Mouse (Mus musculus) liver, embryonic 13.5 days (tissue): Measurements from ENCODE around the gene Magel2. TPM values are rescaled to one million over a fixed set of nuclear protein-coding genes. Genes with fewer than 3 reads are reported as not detected.

Source experiments
- ATAC-seq: fragments of 200-750 bp; cut with Nextera tagmentation; 2 replicates; pipeline ENCODE4 v1.8.0; 2017; ENCODE audit warnings: low read depth, mild to moderate bottlenecking, moderate number of reproducible peaks, moderate library complexity
- DNase-seq: peaks from one replicate; pipeline ENCODE4 v3.0.0; 2022
- H3K27ac ChIP-seq: fragments of 300-500 bp; sonication (generic); 2 replicates; pipeline ENCODE4 v1.5.1; 2015; ENCODE audit warnings: moderate library complexity, mild to moderate bottlenecking, inconsistent platforms
- H3K27me3 ChIP-seq: fragments of 300-500 bp; sonication (generic); 2 replicates; pipeline ENCODE4 v1.6.1; 2015; ENCODE audit warnings: mild to moderate bottlenecking, inconsistent platforms
- H3K36me3 ChIP-seq: fragments of 300-500 bp; sonication (generic); 2 replicates; pipeline ENCODE4 v1.6.1; 2015; ENCODE audit warnings: mild to moderate bottlenecking, inconsistent platforms
- H3K4me1 ChIP-seq: fragments of 300-500 bp; sonication (generic); replicated peaks from 2 replicates; pipeline ENCODE4 v1.6.1; 2015; ENCODE audit warnings: inconsistent platforms
- H3K4me2 ChIP-seq: fragments of 300-500 bp; sonication (generic); 2 replicates; pipeline ENCODE4 v1.6.1; 2015; ENCODE audit warnings: inconsistent platforms, mild to moderate bottlenecking, moderate library complexity
- H3K4me3 ChIP-seq: fragments of 300-500 bp; sonication (generic); replicated peaks from 2 replicates; pipeline ENCODE4 v1.5.1; 2015; ENCODE audit warnings: mild to moderate bottlenecking, inconsistent platforms
- H3K9ac ChIP-seq: fragments of 300-500 bp; sonication (generic); 2 replicates; pipeline ENCODE4 v1.6.1; 2015; ENCODE audit warnings: mild to moderate bottlenecking, inconsistent platforms
- H3K9me3 ChIP-seq: fragments of 300-500 bp; sonication (generic); replicated peaks from 2 replicates; pipeline ENCODE4 v1.6.1; 2016; ENCODE audit warnings: inconsistent platforms
- WGBS: fragments of 180-500 bp; shearing (Covaris S2); methylation state at CpG from one replicate; pipeline ENCODE4 v1.1.7; 2015; ENCODE audit not compliant: insufficient replicate concordance; 5-methylcytosine and 5-hydroxymethylcytosine counted together
- polyA plus RNA-seq: library from polyadenylated mRNA; unstranded; fragments of >200 nt; fragmentation: Nextera tagmentation; extraction: Ambion mirVana; gene quantifications from 2 replicates; pipeline ENCODE4 v1.2.1, GENCODE M21; 2015

Gene Magel2
- polyA plus RNA-seq = 0.09 TPM in 2 replicates

GRCm38 (mm10) chr7:62376510-62377304 is at the start of gene Magel2:
Magel2 (plus strand) TSS chr7:62377010.
- Histone ChIP-seq H3K9ac (no peak within 1 kb of the TSS), H3K9me3 (0 out of 2 replicates have a peak, but pooled peaks cover 2% of the 10 kb centered on the region), H3K27me3 (peaks cover 6% of the 10 kb centered on the region; the same call in 1 of the 2 replicates), H3K4me3 (peak within 1 kb of the TSS; percentile 31), H3K4me2 (peak within 1 kb of the TSS; percentile 34), H3K36me3 (no peaks in the 10 kb centered on the region), H3K4me1 (no peaks in the 10 kb centered on the region), H3K27ac (no peak within 1 kb of the TSS)
- ATAC-seq (no peak), DNase-seq (no peak)
- 13% methylated on average over 31 of the region's 31 CpGs for WGBS

- ATAC-seq = no peak
- no peak overlapping the region for H3K9ac ChIP-seq
- no peaks in the 10 kb centered on the region for H3K4me1 ChIP-seq
- no peak overlapping the region for H3K4me3 ChIP-seq
- no peak overlapping the region for H3K4me2 ChIP-seq
- H3K27me3 ChIP-seq = no peaks in the 10 kb centered on the region
- 21% methylated on average over 1 of the region's 1 CpGs for WGBS
- no peaks in the 10 kb centered on the region for H3K9me3 ChIP-seq
- no peaks in the 10 kb centered on the region for H3K36me3 ChIP-seq
- DNase-seq = no peak
- H3K27ac ChIP-seq = no peak overlapping the region
Observed at GRCm38 (mm10) chr7:62345411-62345810, 31.4 kb upstream of the Magel2 start.

- Histone ChIP-seq H3K9ac (no peak within 1 kb of the TSS), H3K9me3 (no peaks in the 10 kb centered on the region), H3K36me3 (no peaks in the 10 kb centered on the region), H3K4me2 (no peak within 1 kb of the TSS), H3K4me3 (no peak within 1 kb of the TSS), H3K4me1 (no peaks in the 10 kb centered on the region), H3K27ac (no peak within 1 kb of the TSS), H3K27me3 (no peaks in the 10 kb centered on the region)
- no peak for DNase-seq
- WGBS = 15% methylated on average over 1 of the region's 1 CpGs
- no peak for ATAC-seq
Observed at GRCm38 (mm10) chr7:62346269-62346668, 30.5 kb upstream of the Magel2 start, which contains the start of gene Ndn. Ndn (plus strand) TSS chr7:62346569.

GRCm38 (mm10) chr7:62348106-62348803 is 28.6 kb upstream of the Magel2 start:
- Histone ChIP-seq H3K9me3 (no peaks in the 10 kb centered on the region), H3K36me3 (no peaks in the 10 kb centered on the region), H3K27me3 (no peaks in the 10 kb centered on the region), H3K27ac (no peak overlapping the region), H3K9ac (no peak overlapping the region), H3K4me1 (no peaks in the 10 kb centered on the region), H3K4me2 (peak overlapping the region; percentile 42), H3K4me3 (peak overlapping the region; percentile 37)
- WGBS = 12% methylated on average over 42 of the region's 42 CpGs
- ATAC-seq = peak; percentile 26; the same call in 1 of the 2 replicates
- peak; percentile 3 for DNase-seq

- WGBS = 38% methylated on average over 17 of the region's 17 CpGs
- Histone ChIP-seq H3K4me1 (no peaks in the 10 kb centered on the region), H3K27me3 (no peaks in the 10 kb centered on the region), H3K27ac (no peak overlapping the region), H3K9ac (no peak overlapping the region), H3K9me3 (no peaks in the 10 kb centered on the region), H3K4me2 (peak overlapping the region; percentile 42), H3K36me3 (no peaks in the 10 kb centered on the region), H3K4me3 (peak overlapping the region; percentile 37)
- DNase-seq (no peak), ATAC-seq (no peak)
Observed at GRCm38 (mm10) chr7:62348804-62349190, 28.0 kb upstream of the Magel2 start.

GRCm38 (mm10) chr7:62351266-62351665 is 25.5 kb upstream of the Magel2 start:
- Histone ChIP-seq H3K36me3 (no peaks in the 10 kb centered on the region), H3K4me1 (no peaks in the 10 kb centered on the region), H3K27ac (no peak overlapping the region), H3K9me3 (no peaks in the 10 kb centered on the region), H3K4me3 (no peak overlapping the region), H3K9ac (no peak overlapping the region), H3K4me2 (no peak overlapping the region), H3K27me3 (no peaks in the 10 kb centered on the region)
- DNase-seq (no peak), ATAC-seq (no peak)
- 45% methylated on average over 8 of the region's 8 CpGs for WGBS

- Histone ChIP-seq H3K4me3 (no peak overlapping the region), H3K9me3 (no peaks in the 10 kb centered on the region), H3K9ac (no peak overlapping the region), H3K36me3 (no peaks in the 10 kb centered on the region), H3K27me3 (no peaks in the 10 kb centered on the region), H3K4me1 (no peaks in the 10 kb centered on the region), H3K27ac (no peak overlapping the region), H3K4me2 (no peak overlapping the region)
- WGBS = 55% methylated on average over 7 of the region's 7 CpGs
- DNase-seq (no peak), ATAC-seq (no peak)
Observed at GRCm38 (mm10) chr7:62365039-62365636, 11.7 kb upstream of the Magel2 start.

- Histone ChIP-seq H3K27ac (no peak overlapping the region), H3K4me2 (no peak overlapping the region), H3K9ac (no peak overlapping the region), H3K4me3 (no peak overlapping the region), H3K36me3 (no peaks in the 10 kb centered on the region), H3K4me1 (no peaks in the 10 kb centered on the region), H3K27me3 (no peaks in the 10 kb centered on the region), H3K9me3 (no peaks in the 10 kb centered on the region)
- 68% methylated on average over 8 of the region's 8 CpGs for WGBS
- DNase-seq (no peak), ATAC-seq (no peak)
Observed at GRCm38 (mm10) chr7:62366730-62367129, 10.1 kb upstream of the Magel2 start.

- WGBS = 23% methylated on average over 4 of the region's 4 CpGs
- H3K27me3 ChIP-seq = peaks cover 6% of the 10 kb centered on the region; the same call in 1 of the 2 replicates
- H3K9me3 ChIP-seq = 0 out of 2 replicates have a peak, but pooled peaks cover 2% of the 10 kb centered on the region
- no peak overlapping the region for H3K9ac ChIP-seq
- no peak for DNase-seq
- no peak overlapping the region for H3K4me3 ChIP-seq
- ATAC-seq = no peak
- no peaks in the 10 kb centered on the region for H3K36me3 ChIP-seq
- H3K4me2 ChIP-seq = no peak overlapping the region
- H3K27ac ChIP-seq = no peak overlapping the region
- H3K4me1 ChIP-seq = no peaks in the 10 kb centered on the region
Observed at GRCm38 (mm10) chr7:62375658-62376057, 1.2 kb upstream of the Magel2 start.

GRCm38 (mm10) chr7:62377313-62377712 is 503 bp downstream of the Magel2 start:
- 18% methylated on average over 14 of the region's 14 CpGs for WGBS
- 0 out of 2 replicates have a peak, but pooled peaks cover 2% of the 10 kb centered on the region for H3K9me3 ChIP-seq
- no peak for DNase-seq
- no peaks in the 10 kb centered on the region for H3K4me1 ChIP-seq
- H3K27ac ChIP-seq = no peak overlapping the region
- no peaks in the 10 kb centered on the region for H3K36me3 ChIP-seq
- H3K27me3 ChIP-seq = peaks cover 6% of the 10 kb centered on the region; the same call in 1 of the 2 replicates
- H3K4me3 ChIP-seq = peak overlapping the region; percentile 31
- ATAC-seq = no peak
- H3K4me2 ChIP-seq = peak overlapping the region; percentile 34
- no peak overlapping the region for H3K9ac ChIP-seq

GRCm38 (mm10) chr7:62378529-62378928 is 1.7 kb downstream of the Magel2 start:
- Histone ChIP-seq H3K4me1 (no peaks in the 10 kb centered on the region), H3K27me3 (peaks cover 6% of the 10 kb centered on the region; the same call in 1 of the 2 replicates), H3K36me3 (no peaks in the 10 kb centered on the region), H3K9me3 (0 out of 2 replicates have a peak, but pooled peaks cover 2% of the 10 kb centered on the region), H3K27ac (no peak overlapping the region), H3K9ac (no peak overlapping the region), H3K4me3 (no peak overlapping the region), H3K4me2 (no peak overlapping the region)
- 74% methylated on average over 9 of the region's 9 CpGs for WGBS
- ATAC-seq (no peak; the same call in 1 of the 2 replicates), DNase-seq (no peak)
